Mouse (Mus musculus) MEL-GATA-1-ER (cell line): ENCODE data around the gene Ddr2.
"Not testable (repeated sequence)": the region's sequence is repeated elsewhere in the genome, so short reads cannot be mapped to it uniquely, and the experiment has no call there.

ENCODE experiments used
- DNase-seq: peaks from one replicate; pipeline ENCODE4 v3.0.0-alpha.2; 2012; ENCODE audit warnings: low read depth; ENCODE audit errors: extremely low read depth

The Ddr2 gene

GRCm38 (mm10) chr1:170102814-170103213, 7.7 kb downstream of the Ddr2 start:
- not testable (repeated sequence) for DNase-seq

- no peak for DNase-seq
Measured at GRCm38 (mm10) chr1:170086631-170087030, 23.9 kb downstream of the Ddr2 start.

- DNase-seq, result no peak
Measured at GRCm38 (mm10) chr1:170084151-170084796, 26.3 kb downstream of the Ddr2 start.

GRCm38 (mm10) chr1:170080907-170081306, 29.7 kb downstream of the Ddr2 start:
- no peak for DNase-seq

- no peak for DNase-seq
Measured at GRCm38 (mm10) chr1:170079465-170079864, 31.1 kb downstream of the Ddr2 start.

- no peak for DNase-seq
Measured at GRCm38 (mm10) chr1:170076339-170076738, 34.2 kb downstream of the Ddr2 start.

GRCm38 (mm10) chr1:170073768-170074167, 36.8 kb downstream of the Ddr2 start:
- DNase-seq, result no peak

GRCm38 (mm10) chr1:170069143-170069542, 41.4 kb downstream of the Ddr2 start:
- no peak for DNase-seq

- no peak for DNase-seq
Measured at GRCm38 (mm10) chr1:170065931-170066330, 44.6 kb downstream of the Ddr2 start.

GRCm38 (mm10) chr1:170065009-170065408, 45.6 kb downstream of the Ddr2 start:
- no peak for DNase-seq

GRCm38 (mm10) chr1:170064083-170064494, 46.5 kb downstream of the Ddr2 start:
- no peak for DNase-seq

- no peak for DNase-seq
Measured at GRCm38 (mm10) chr1:170060214-170060613, 50.3 kb downstream of the Ddr2 start.

- DNase-seq, result no peak
Measured at GRCm38 (mm10) chr1:170059347-170059746, 51.2 kb downstream of the Ddr2 start.

GRCm38 (mm10) chr1:170058051-170058450, 52.5 kb downstream of the Ddr2 start:
- no peak for DNase-seq

GRCm38 (mm10) chr1:170057607-170058006, 53.0 kb downstream of the Ddr2 start:
- DNase-seq, result no peak

- no peak for DNase-seq
Measured at GRCm38 (mm10) chr1:170056921-170057320, 53.6 kb downstream of the Ddr2 start.

- no peak for DNase-seq
Measured at GRCm38 (mm10) chr1:170056214-170056613, 54.3 kb downstream of the Ddr2 start.

- DNase-seq, result no peak
Measured at GRCm38 (mm10) chr1:170052469-170053065, 58.0 kb downstream of the Ddr2 start.

GRCm38 (mm10) chr1:170051631-170052177, 58.9 kb downstream of the Ddr2 start:
- DNase-seq, result no peak

- DNase-seq, result no peak
Measured at GRCm38 (mm10) chr1:170048434-170048833, 62.1 kb downstream of the Ddr2 start.

GRCm38 (mm10) chr1:170044726-170045471, 65.7 kb downstream of the Ddr2 start:
- DNase-seq, result no peak

GRCm38 (mm10) chr1:170043753-170044152, 66.8 kb downstream of the Ddr2 start:
- no peak for DNase-seq
